Mouse (Mus musculus) stomach, embryonic 16.5 days (tissue): ENCODE measurements around the gene Arvcf. TPM values are rescaled to one million over a fixed set of nuclear protein-coding genes. Genes with fewer than 3 reads are reported as not detected.

Experiments
- ATAC-seq: fragments of 200-750 bp; cut with Nextera tagmentation; 2 replicates; pipeline ENCODE4 v1.8.0; 2017; ENCODE audit warnings: moderate number of reproducible peaks, moderate TSS enrichment; ENCODE audit not compliant: insufficient read depth, low FRiP score
- H3K27ac ChIP-seq: fragments of 300-500 bp; sonication (generic); 2 replicates; pipeline ENCODE4 v1.5.1; 2014; ENCODE audit warnings: low read length
- H3K27me3 ChIP-seq: fragments of 300-500 bp; sonication (generic); 2 replicates; pipeline ENCODE4 v1.6.1; 2014; ENCODE audit warnings: low read length, control low read depth, mixed read lengths; ENCODE audit not compliant: control insufficient read depth, insufficient read depth
- H3K36me3 ChIP-seq: fragments of 300-500 bp; sonication (generic); 2 replicates; pipeline ENCODE4 v1.6.1; 2014; ENCODE audit warnings: low read length; ENCODE audit not compliant: control insufficient read depth, insufficient read depth
- H3K4me1 ChIP-seq: fragments of 300-500 bp; sonication (generic); 2 replicates; pipeline ENCODE4 v1.6.1; 2014; ENCODE audit warnings: low read length, control low read depth, mixed read lengths; ENCODE audit not compliant: control insufficient read depth, insufficient read depth
- H3K4me2 ChIP-seq: fragments of 300-500 bp; sonication (generic); 2 replicates; pipeline ENCODE4 v1.6.1; 2014; ENCODE audit warnings: low read depth, low read length, mixed read lengths
- H3K4me3 ChIP-seq: fragments of 300-500 bp; sonication (generic); replicated peaks from 2 replicates; pipeline ENCODE4 v1.5.1; 2014; ENCODE audit warnings: mild to moderate bottlenecking, low read length
- H3K9ac ChIP-seq: fragments of 300-500 bp; sonication (generic); 2 replicates; pipeline ENCODE4 v1.6.1; 2014; ENCODE audit warnings: low read length
- H3K9me3 ChIP-seq: fragments of 300-500 bp; sonication (generic); replicated peaks from 2 replicates; pipeline ENCODE4 v1.6.1; 2016; ENCODE audit warnings: low read length, control low read depth; ENCODE audit not compliant: control insufficient read depth
- WGBS: fragments of 180-500 bp; shearing (Covaris S2); extraction: QIAGEN DNeasy Blood & Tissue Kit; methylation state at CpG from one replicate; pipeline ENCODE4 v1.1.7; 2014; 5-methylcytosine and 5-hydroxymethylcytosine counted together
- polyA plus RNA-seq: library from polyadenylated mRNA; unstranded; fragments of >200 nt; fragmentation: Nextera tagmentation; extraction: Ambion mirVana; gene quantifications from 2 replicates; pipeline ENCODE4 v1.2.1, GENCODE M21; 2015

Gene Arvcf
- polyA plus RNA-seq, result 25.3 and 26.0 TPM in 2 replicates

GRCm38 (mm10) chr16:18347931-18348600 is at the start of gene Arvcf, which contains the start of gene Tango2:
Arvcf (plus strand) TSS chr16:18348182.
Tango2 (minus strand) TSS chr16:18348103.
- no peaks in the 10 kb centered on the region for H3K36me3 ChIP-seq
- H3K4me2 ChIP-seq, result peak within 1 kb of the TSS; percentile 100
- under 1% methylated on average over 44 of the region's 44 CpGs for WGBS
- H3K4me1 ChIP-seq, result peaks cover 19% of the 10 kb centered on the region
- peak within 1 kb of the TSS; percentile 79 for H3K9ac ChIP-seq
- peaks cover 9% of the 10 kb centered on the region; the same call in 1 of the 2 replicates for H3K27me3 ChIP-seq
- H3K9me3 ChIP-seq, result no peaks in the 10 kb centered on the region
- ATAC-seq, result peak; percentile 88
- no peak within 1 kb of the TSS for H3K27ac ChIP-seq
- peak within 1 kb of the TSS; percentile 73 for H3K4me3 ChIP-seq

GRCm38 (mm10) chr16:18308159-18308558 is 39.8 kb upstream of the Arvcf start:
- no peaks in the 10 kb centered on the region for H3K27me3 ChIP-seq
- no peak overlapping the region for H3K4me3 ChIP-seq
- H3K9ac ChIP-seq, result no peak overlapping the region
- H3K27ac ChIP-seq, result no peak overlapping the region
- no peak for ATAC-seq
- no peak overlapping the region for H3K4me2 ChIP-seq
- no peaks in the 10 kb centered on the region for H3K36me3 ChIP-seq
- H3K4me1 ChIP-seq, result no peaks in the 10 kb centered on the region
- no peaks in the 10 kb centered on the region for H3K9me3 ChIP-seq
- 93% methylated on average over 1 of the region's 1 CpGs for WGBS

- no peak overlapping the region for H3K27ac ChIP-seq
- no peak overlapping the region for H3K4me2 ChIP-seq
- 78% methylated on average over 3 of the region's 3 CpGs for WGBS
- H3K27me3 ChIP-seq, result no peaks in the 10 kb centered on the region
- no peaks in the 10 kb centered on the region for H3K9me3 ChIP-seq
- H3K36me3 ChIP-seq, result no peaks in the 10 kb centered on the region
- H3K4me3 ChIP-seq, result no peak overlapping the region
- ATAC-seq, result no peak
- no peaks in the 10 kb centered on the region for H3K4me1 ChIP-seq
- H3K9ac ChIP-seq, result no peak overlapping the region
These were observed 29.0 kb upstream of the Arvcf start for GRCm38 (mm10) chr16:18318992-18319391.

- Histone ChIP-seq H3K9me3 (no peaks in the 10 kb centered on the region), H3K4me1 (no peaks in the 10 kb centered on the region), H3K27ac (no peak overlapping the region), H3K4me2 (no peak overlapping the region), H3K9ac (no peak overlapping the region), H3K4me3 (no peak overlapping the region), H3K27me3 (no peaks in the 10 kb centered on the region), H3K36me3 (no peaks in the 10 kb centered on the region)
- no peak for ATAC-seq
- WGBS, result 67% methylated on average over 2 of the region's 2 CpGs
These were observed 26.5 kb upstream of the Arvcf start for GRCm38 (mm10) chr16:18321443-18321842.

- Histone ChIP-seq H3K27me3 (no peaks in the 10 kb centered on the region), H3K9ac (no peak overlapping the region), H3K4me1 (no peaks in the 10 kb centered on the region), H3K4me3 (no peak overlapping the region), H3K9me3 (no peaks in the 10 kb centered on the region), H3K27ac (no peak overlapping the region), H3K4me2 (no peak overlapping the region), H3K36me3 (no peaks in the 10 kb centered on the region)
- WGBS, result 65% methylated on average over 2 of the region's 2 CpGs
- no peak for ATAC-seq
These were observed 24.5 kb upstream of the Arvcf start for GRCm38 (mm10) chr16:18323460-18323859.

GRCm38 (mm10) chr16:18324031-18324430 is 24.0 kb upstream of the Arvcf start:
- H3K4me2 ChIP-seq, result no peak overlapping the region

GRCm38 (mm10) chr16:18325741-18326140 is 22.2 kb upstream of the Arvcf start:
- no peaks in the 10 kb centered on the region for H3K36me3 ChIP-seq
- 67% methylated on average over 4 of the region's 4 CpGs for WGBS
- no peaks in the 10 kb centered on the region for H3K9me3 ChIP-seq
- no peaks in the 10 kb centered on the region for H3K4me1 ChIP-seq
- H3K4me3 ChIP-seq, result no peak overlapping the region
- no peak overlapping the region for H3K27ac ChIP-seq
- H3K9ac ChIP-seq, result no peak overlapping the region
- no peak overlapping the region for H3K4me2 ChIP-seq
- ATAC-seq, result no peak
- H3K27me3 ChIP-seq, result no peaks in the 10 kb centered on the region

More at GRCm38 (mm10) chr16:18324031-18324430, 24.0 kb upstream of the Arvcf start:
- Histone ChIP-seq H3K4me3 (no peak overlapping the region), H3K9me3 (no peaks in the 10 kb centered on the region), H3K36me3 (no peaks in the 10 kb centered on the region), H3K27me3 (no peaks in the 10 kb centered on the region), H3K9ac (no peak overlapping the region), H3K4me1 (no peaks in the 10 kb centered on the region), H3K27ac (no peak overlapping the region)
- WGBS, result 88% methylated on average over 6 of the region's 6 CpGs
- ATAC-seq, result no peak

- Histone ChIP-seq H3K4me3 (no peak overlapping the region), H3K9me3 (no peaks in the 10 kb centered on the region), H3K27me3 (no peaks in the 10 kb centered on the region), H3K36me3 (no peaks in the 10 kb centered on the region), H3K27ac (no peak overlapping the region), H3K9ac (no peak overlapping the region), H3K4me1 (no peaks in the 10 kb centered on the region), H3K4me2 (no peak overlapping the region)
- no peak for ATAC-seq
- 91% methylated on average over 9 of the region's 9 CpGs for WGBS
These were observed 20.0 kb upstream of the Arvcf start for GRCm38 (mm10) chr16:18327936-18328335.

- Histone ChIP-seq H3K9ac (no peak overlapping the region), H3K36me3 (no peaks in the 10 kb centered on the region), H3K27me3 (no peaks in the 10 kb centered on the region), H3K4me3 (no peak overlapping the region), H3K4me2 (no peak overlapping the region), H3K4me1 (no peaks in the 10 kb centered on the region), H3K9me3 (no peaks in the 10 kb centered on the region), H3K27ac (no peak overlapping the region)
- ATAC-seq, result no peak
- 64% methylated on average over 1 of the region's 1 CpGs for WGBS
These were observed 19.5 kb upstream of the Arvcf start for GRCm38 (mm10) chr16:18328524-18328923.
